Mouse (Mus musculus) lung, postnatal 0 days (tissue): ENCODE measurements around the gene Clrn2.
A peak's percentile ranks its signal among the peaks of the same experiment; 100 is the strongest.

Source experiments
- CTCF ChIP-seq: IDR thresholded peaks from 2 replicates; pipeline ENCODE4 v1.5.1; 2016; ENCODE audit warnings: antibody characterized with exemption, mild to moderate bottlenecking
- EP300 ChIP-seq: IDR thresholded peaks from 2 replicates; pipeline ENCODE4 v1.6.1; 2016; ENCODE audit warnings: antibody characterized with exemption, mild to moderate bottlenecking, control low read depth

DNA sequence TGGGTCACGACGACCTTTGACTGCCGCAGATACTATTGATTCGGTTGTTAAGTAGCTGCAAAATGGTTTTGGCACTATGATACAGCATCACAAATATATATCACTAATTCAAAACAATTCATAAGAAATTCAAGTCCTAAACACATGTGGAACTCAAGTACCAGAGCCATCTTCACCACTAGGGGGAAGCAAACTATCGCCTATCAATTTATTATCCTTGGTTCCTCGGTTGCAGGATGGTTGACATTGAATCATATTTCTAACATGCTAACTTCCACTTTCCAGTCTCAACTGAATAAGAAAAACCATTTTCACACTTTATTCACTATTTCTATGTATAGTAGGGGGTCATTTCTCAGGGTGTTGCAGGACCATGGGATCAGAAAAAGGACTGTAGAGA is 20.7 kb downstream of the Clrn2 start:
- TF ChIP-seq CTCF, result peak; percentile 86
- no peak for TF ChIP-seq EP300
